Comparison of ENCODE assay signal across 17 mouse cellular contexts in genomic region chr10:94524966-94525365, GRCm38 (mm10).
A peak's percentile ranks its signal among the peaks of the same experiment; 100 is the strongest.
DNase-seq lines count a peak whose midpoint lies in the region; ATAC-seq lines count a peak whose summit lies in the region.
"Had no signal": no experiment of that assay in that cellular context is flagged by ENCODE, and none has a peak within 500 bp of the region (broad histone marks: within the 10 kb centered on the region; RNA-seq: fewer than 3 reads in every experiment).

No protein-coding gene starts in this region.

- intact Hi-C loops in heart, postnatal 36 days (cut with DNase I) = loop anchor here (1.0 kb wide), 1 partner anchor 47 kb away; no protein-coding TSS in a partner anchor

- no peaks in the 10 kb centered on the region for H3K27me3 ChIP-seq in heart, embryonic 12.5 days (replicated peaks)
- H3K27me3 ChIP-seq in forebrain, embryonic 12.5 days = no peaks in the 10 kb centered on the region
- H3K27me3 ChIP-seq: embryonic facial prominence, embryonic 15.5 days had no signal

- no peak overlapping the region for H3K4me3 ChIP-seq in heart, embryonic 12.5 days
- H3K4me3 ChIP-seq in forebrain, embryonic 12.5 days (replicated peaks) = no peak overlapping the region
- H3K4me3 ChIP-seq: embryonic facial prominence, embryonic 15.5 days had no signal

- H3K4me2 ChIP-seq in heart, embryonic 12.5 days = no peak overlapping the region
- H3K4me2 ChIP-seq in forebrain, embryonic 12.5 days = no peak overlapping the region
- H3K4me2 ChIP-seq: embryonic facial prominence, embryonic 15.5 days had no signal

- peak overlapping the region; percentile 50 for H3K27ac ChIP-seq in heart, embryonic 12.5 days (ENCODE audit: poor library complexity, severe bottlenecking)
- no peak overlapping the region for H3K27ac ChIP-seq in forebrain, embryonic 12.5 days
- H3K27ac ChIP-seq: embryonic facial prominence, embryonic 15.5 days; liver, embryonic 14.5 days had no signal

- 54% methylated on average over 6 of the region's 6 CpGs for WGBS in heart, embryonic 12.5 days
- WGBS in forebrain, embryonic 12.5 days = 72% methylated on average over 6 of the region's 6 CpGs

- H3K4me1 ChIP-seq in heart, embryonic 12.5 days (replicated peaks) = peaks cover 62% of the 10 kb centered on the region
- H3K4me1 ChIP-seq in forebrain, embryonic 12.5 days = peaks cover 31% of the 10 kb centered on the region

- no peak overlapping the region for H3K9ac ChIP-seq in heart, embryonic 12.5 days
- H3K9ac ChIP-seq in forebrain, embryonic 12.5 days = no peak overlapping the region
- H3K9ac ChIP-seq: embryonic facial prominence, embryonic 15.5 days; liver, embryonic 14.5 days had no signal

- H3K9me3 ChIP-seq in heart, embryonic 12.5 days (replicated peaks) = no peaks in the 10 kb centered on the region
- no peaks in the 10 kb centered on the region for H3K9me3 ChIP-seq in forebrain, embryonic 12.5 days
- H3K9me3 ChIP-seq: embryonic facial prominence, embryonic 15.5 days had no signal

- ATAC-seq in heart, embryonic 12.5 days (ENCODE audit: insufficient number of reproducible peaks, low FRiP score) = no peak
- no peak for ATAC-seq in forebrain, embryonic 12.5 days (ENCODE audit: low FRiP score)
- ATAC-seq: forebrain, embryonic 14.5 days had no signal

- DNase-seq in heart, postnatal 36 days = no peak
- DNase-seq in CD4-positive, CD25-positive, alpha-beta regulatory T cell, adult 2 months (ENCODE audit: low read depth, low spot score) = peak; percentile 68
- DNase-seq in induced T-regulatory cell, adult 2 months (ENCODE audit: low read depth) = peak; percentile 79
- peak; percentile 27 to 55 for DNase-seq in thymus, adult 18-20 months
- no peak for DNase-seq in Muller cell, postnatal 12 days (ENCODE audit: inconsistent ontology term)
- no peak for DNase-seq in cerebellum, postnatal 10 days
- DNase-seq: adrenal gland, postnatal 36 days; gastrocnemius, postnatal 14 days; kidney, adult 18-20 months; kidney, postnatal 4 days; lung, postnatal 4 days; retina, postnatal 1 day had no signal

- H3K36me3 ChIP-seq in heart, embryonic 12.5 days = no peaks in the 10 kb centered on the region
- H3K36me3 ChIP-seq in forebrain, embryonic 12.5 days (replicated peaks) = no peaks in the 10 kb centered on the region
- H3K36me3 ChIP-seq: embryonic facial prominence, embryonic 15.5 days had no signal

Comparison
In these comparisons a context has a peak if more than half of its experiments do, and no peak if none do; other contexts are left out.
1. DNase-seq: peak in CD4-positive, CD25-positive, alpha-beta regulatory T cell, adult 2 months (single experiment), induced T-regulatory cell, adult 2 months (single experiment) and thymus, adult 18-20 months (2 of 2); none in heart, postnatal 36 days (0 of 2), Muller cell, postnatal 12 days (single experiment) and cerebellum, postnatal 10 days (0 of 2).